Mouse (Mus musculus) embryonic facial prominence, embryonic 13.5 days (tissue): ENCODE results near the gene Smim6. TPM values are rescaled to one million over a fixed set of nuclear protein-coding genes. Genes with fewer than 3 reads are reported as not detected.

Experiments used
- ATAC-seq: fragments of 200-750 bp; cut with Nextera tagmentation; 2 replicates; pipeline ENCODE4 v1.8.0; 2017; ENCODE audit warnings: low read depth; ENCODE audit not compliant: insufficient number of reproducible peaks, insufficient read depth, low FRiP score, low TSS enrichment
- H3K27ac ChIP-seq: fragments of 300-500 bp; sonication (generic); 2 replicates; pipeline ENCODE4 v1.5.1; 2015; ENCODE audit warnings: moderate library complexity, mild to moderate bottlenecking, inconsistent platforms
- H3K27me3 ChIP-seq: fragments of 300-500 bp; sonication (generic); 2 replicates; pipeline ENCODE4 v1.6.1; 2015; ENCODE audit warnings: mild to moderate bottlenecking, inconsistent platforms
- H3K36me3 ChIP-seq: fragments of 300-500 bp; sonication (generic); 2 replicates; pipeline ENCODE4 v1.6.1; 2015; ENCODE audit warnings: mild to moderate bottlenecking, inconsistent platforms
- H3K4me1 ChIP-seq: fragments of 300-500 bp; sonication (generic); 2 replicates; pipeline ENCODE4 v1.6.1; 2015; ENCODE audit warnings: inconsistent platforms
- H3K4me2 ChIP-seq: fragments of 300-500 bp; sonication (generic); 2 replicates; pipeline ENCODE4 v1.6.1; 2015; ENCODE audit warnings: moderate library complexity, mild to moderate bottlenecking, inconsistent platforms
- H3K4me3 ChIP-seq: fragments of 300-500 bp; sonication (generic); 2 replicates; pipeline ENCODE4 v1.5.1; 2015; ENCODE audit warnings: mild to moderate bottlenecking, inconsistent platforms
- H3K9ac ChIP-seq: fragments of 300-500 bp; sonication (generic); 2 replicates; pipeline ENCODE4 v1.6.1; 2015; ENCODE audit warnings: mild to moderate bottlenecking, inconsistent platforms
- H3K9me3 ChIP-seq: fragments of 300-500 bp; sonication (generic); 2 replicates; pipeline ENCODE4 v1.6.1; 2016; ENCODE audit warnings: inconsistent platforms
- WGBS: fragments of 180-500 bp; shearing (Covaris S2); methylation state at CpG from one replicate; pipeline ENCODE4 v1.1.7; 2015; ENCODE audit warnings: mixed read lengths; 5-methylcytosine and 5-hydroxymethylcytosine counted together
- polyA plus RNA-seq: library from polyadenylated mRNA; unstranded; fragments of >200 nt; fragmentation: Nextera tagmentation; extraction: Ambion mirVana; gene quantifications from 2 replicates; pipeline ENCODE4 v1.2.1, GENCODE M21; 2015

Gene Smim6
- polyA plus RNA-seq: 1.1 and 1.2 TPM in 2 replicates

GRCm38 (mm10) chr11:115911632-115912376 is at the start of gene Smim6:
Gene Smim6 (plus strand): TSS chr11:115912017.
- Histone ChIP-seq H3K27me3 (no peaks in the 10 kb centered on the region), H3K27ac (no peak within 1 kb of the TSS), H3K36me3 (peaks cover 59% of the 10 kb centered on the region), H3K4me2 (no peak within 1 kb of the TSS), H3K4me3 (no peak within 1 kb of the TSS), H3K9me3 (no peaks in the 10 kb centered on the region), H3K4me1 (no peaks in the 10 kb centered on the region), H3K9ac (no peak within 1 kb of the TSS)
- no peak for ATAC-seq
- 78% methylated on average over 11 of the region's 11 CpGs for WGBS

GRCm38 (mm10) chr11:115863895-115864294 is 47.9 kb upstream of the Smim6 start:
- no peaks in the 10 kb centered on the region for H3K9me3 ChIP-seq
- WGBS: 87% methylated on average over 8 of the region's 8 CpGs
- H3K9ac ChIP-seq: no peak overlapping the region
- H3K4me1 ChIP-seq: peaks cover 7% of the 10 kb centered on the region
- no peak overlapping the region for H3K4me3 ChIP-seq
- no peaks in the 10 kb centered on the region for H3K36me3 ChIP-seq
- H3K27ac ChIP-seq: no peak overlapping the region
- H3K27me3 ChIP-seq: peaks cover 33% of the 10 kb centered on the region
- H3K4me2 ChIP-seq: no peak overlapping the region
- ATAC-seq: no peak

GRCm38 (mm10) chr11:115869393-115869792 is 42.4 kb upstream of the Smim6 start:
- WGBS: 84% methylated on average over 8 of the region's 8 CpGs
- no peak for ATAC-seq

GRCm38 (mm10) chr11:115872437-115872836 is 39.4 kb upstream of the Smim6 start:
- no peaks in the 10 kb centered on the region for H3K27me3 ChIP-seq
- H3K4me3 ChIP-seq: no peak overlapping the region
- no peak overlapping the region for H3K9ac ChIP-seq
- H3K36me3 ChIP-seq: no peaks in the 10 kb centered on the region
- H3K27ac ChIP-seq: no peak overlapping the region
- H3K4me1 ChIP-seq: no peaks in the 10 kb centered on the region
- WGBS: 53% methylated on average over 4 of the region's 4 CpGs
- no peaks in the 10 kb centered on the region for H3K9me3 ChIP-seq
- H3K4me2 ChIP-seq: no peak overlapping the region
- no peak for ATAC-seq

More at GRCm38 (mm10) chr11:115869393-115869792, 42.4 kb upstream of the Smim6 start:
- no peak overlapping the region for H3K4me3 ChIP-seq
- no peaks in the 10 kb centered on the region for H3K9me3 ChIP-seq
- no peaks in the 10 kb centered on the region for H3K4me1 ChIP-seq
- no peak overlapping the region for H3K4me2 ChIP-seq
- no peak overlapping the region for H3K9ac ChIP-seq
- H3K27me3 ChIP-seq: no peaks in the 10 kb centered on the region
- H3K36me3 ChIP-seq: no peaks in the 10 kb centered on the region
- no peak overlapping the region for H3K27ac ChIP-seq

- no peak overlapping the region for H3K9ac ChIP-seq
- ATAC-seq: no peak
- H3K9me3 ChIP-seq: no peaks in the 10 kb centered on the region
- 93% methylated on average over 3 of the region's 3 CpGs for WGBS
- no peak overlapping the region for H3K4me3 ChIP-seq
- no peak overlapping the region for H3K4me2 ChIP-seq
- H3K27ac ChIP-seq: no peak overlapping the region
- H3K4me1 ChIP-seq: no peaks in the 10 kb centered on the region
- H3K27me3 ChIP-seq: no peaks in the 10 kb centered on the region
- H3K36me3 ChIP-seq: no peaks in the 10 kb centered on the region
Observed at GRCm38 (mm10) chr11:115875935-115876334, 35.9 kb upstream of the Smim6 start.

GRCm38 (mm10) chr11:115876438-115876837 is 35.4 kb upstream of the Smim6 start:
- Histone ChIP-seq H3K4me2 (no peak overlapping the region), H3K4me3 (no peak overlapping the region), H3K4me1 (no peaks in the 10 kb centered on the region), H3K9me3 (no peaks in the 10 kb centered on the region), H3K27me3 (no peaks in the 10 kb centered on the region), H3K9ac (no peak overlapping the region), H3K36me3 (no peaks in the 10 kb centered on the region), H3K27ac (no peak overlapping the region)
- ATAC-seq: no peak
- 67% methylated on average over 5 of the region's 5 CpGs for WGBS

- WGBS: 62% methylated on average over 6 of the region's 6 CpGs
- no peaks in the 10 kb centered on the region for H3K36me3 ChIP-seq
- no peaks in the 10 kb centered on the region for H3K27me3 ChIP-seq
- no peak overlapping the region for H3K27ac ChIP-seq
- no peak overlapping the region for H3K9ac ChIP-seq
- no peak overlapping the region for H3K4me2 ChIP-seq
- H3K4me1 ChIP-seq: no peaks in the 10 kb centered on the region
- H3K9me3 ChIP-seq: no peaks in the 10 kb centered on the region
- H3K4me3 ChIP-seq: no peak overlapping the region
- no peak for ATAC-seq
Observed at GRCm38 (mm10) chr11:115877174-115877755, 34.6 kb upstream of the Smim6 start.

- no peak overlapping the region for H3K27ac ChIP-seq
- 77% methylated on average over 8 of the region's 8 CpGs for WGBS
- H3K9me3 ChIP-seq: no peaks in the 10 kb centered on the region
- H3K9ac ChIP-seq: no peak overlapping the region
- no peak overlapping the region for H3K4me3 ChIP-seq
- peaks cover 7% of the 10 kb centered on the region for H3K27me3 ChIP-seq
- H3K4me2 ChIP-seq: no peak overlapping the region
- H3K36me3 ChIP-seq: no peaks in the 10 kb centered on the region
- no peak for ATAC-seq
- H3K4me1 ChIP-seq: no peaks in the 10 kb centered on the region
Observed at GRCm38 (mm10) chr11:115878071-115878470, 33.7 kb upstream of the Smim6 start.

- no peaks in the 10 kb centered on the region for H3K4me1 ChIP-seq
- no peak overlapping the region for H3K4me2 ChIP-seq
- H3K9me3 ChIP-seq: no peaks in the 10 kb centered on the region
- WGBS: 22% methylated on average over 5 of the region's 5 CpGs
- no peak overlapping the region for H3K4me3 ChIP-seq
- ATAC-seq: no peak
- no peak overlapping the region for H3K9ac ChIP-seq
- H3K36me3 ChIP-seq: no peaks in the 10 kb centered on the region
- H3K27ac ChIP-seq: no peak overlapping the region
- H3K27me3 ChIP-seq: peaks cover 21% of the 10 kb centered on the region
Observed at GRCm38 (mm10) chr11:115881002-115881401, 30.8 kb upstream of the Smim6 start.

- Histone ChIP-seq H3K27ac (no peak overlapping the region), H3K36me3 (no peaks in the 10 kb centered on the region), H3K4me2 (peak overlapping the region; percentile 20; the same call in 1 of the 2 replicates), H3K4me3 (no peak overlapping the region), H3K9me3 (no peaks in the 10 kb centered on the region), H3K4me1 (no peaks in the 10 kb centered on the region), H3K9ac (no peak overlapping the region), H3K27me3 (peaks cover 21% of the 10 kb centered on the region)
- no peak for ATAC-seq
- WGBS: 32% methylated on average over 17 of the region's 17 CpGs
Observed at GRCm38 (mm10) chr11:115883251-115883650, 28.6 kb upstream of the Smim6 start.

- no peak for ATAC-seq
- H3K4me2 ChIP-seq: no peak overlapping the region
- no peaks in the 10 kb centered on the region for H3K36me3 ChIP-seq
- H3K27ac ChIP-seq: no peak overlapping the region
- H3K4me3 ChIP-seq: no peak overlapping the region
- H3K9me3 ChIP-seq: no peaks in the 10 kb centered on the region
- H3K27me3 ChIP-seq: peaks cover 21% of the 10 kb centered on the region
- no peaks in the 10 kb centered on the region for H3K4me1 ChIP-seq
- H3K9ac ChIP-seq: no peak overlapping the region
- WGBS: 90% methylated on average over 3 of the region's 3 CpGs
Observed at GRCm38 (mm10) chr11:115884361-115884760, 27.5 kb upstream of the Smim6 start.

GRCm38 (mm10) chr11:115885281-115885680 is 26.5 kb upstream of the Smim6 start:
- no peaks in the 10 kb centered on the region for H3K36me3 ChIP-seq
- no peaks in the 10 kb centered on the region for H3K4me1 ChIP-seq
- H3K9me3 ChIP-seq: no peaks in the 10 kb centered on the region
- H3K4me3 ChIP-seq: no peak overlapping the region
- H3K27ac ChIP-seq: no peak overlapping the region
- no peak overlapping the region for H3K4me2 ChIP-seq
- no peak overlapping the region for H3K9ac ChIP-seq
- no peak for ATAC-seq
- 73% methylated on average over 11 of the region's 11 CpGs for WGBS
- peaks cover 21% of the 10 kb centered on the region for H3K27me3 ChIP-seq
